Mouse (Mus musculus) olfactory bulb, adult 2 months (tissue): ENCODE measurements around the gene Samd13. TPM values are rescaled to one million over a fixed set of nuclear protein-coding genes. Genes with fewer than 3 reads are reported as not detected.

Experiments used
- H3K27ac ChIP-seq: fragments of 200-500 bp; 2 replicates; pipeline ENCODE4 v1.5.1; 2012; ENCODE audit warnings: low read depth, low read length; ENCODE audit not compliant: insufficient read depth
- H3K4me1 ChIP-seq: fragments of 200-500 bp; 2 replicates; pipeline ENCODE4 v1.6.1; 2012; ENCODE audit warnings: low read length; ENCODE audit not compliant: control insufficient read depth, insufficient read depth
- H3K4me3 ChIP-seq: fragments of 200-500 bp; 2 replicates; pipeline ENCODE4 v1.5.1; 2012; ENCODE audit warnings: mild to moderate bottlenecking, low read depth, low read length, moderate library complexity; ENCODE audit not compliant: insufficient read depth
- CTCF ChIP-seq: fragments of 200-500 bp; IDR thresholded peaks from 2 replicates; pipeline ENCODE4 v1.5.1; 2012; ENCODE audit warnings: low read depth, mild to moderate bottlenecking, low read length, moderate library complexity; ENCODE audit not compliant: insufficient read depth
- POLR2A ChIP-seq: fragments of 200-500 bp; IDR thresholded peaks from 2 replicates; pipeline ENCODE4 v1.6.1; 2012; ENCODE audit warnings: mild to moderate bottlenecking, low read depth, low read length, moderate library complexity; ENCODE audit not compliant: insufficient read depth
- WGBS: fragments of 180-500 bp; shearing (Covaris S2); methylation state at CpG from one replicate; pipeline ENCODE4 v1.1.7; 2018; 5-methylcytosine and 5-hydroxymethylcytosine counted together
- polyA plus RNA-seq: library from polyadenylated mRNA; stranded (reverse); fragments of >200 nt; gene quantifications from 2 replicates; pipeline ENCODE4 v1.2.4, GENCODE M21; 2012; ENCODE audit warnings: low replicate concordance; ENCODE audit not compliant: missing spikeins, insufficient read depth, insufficient read length

The Samd13 gene
- polyA plus RNA-seq, 1 experiment, result not detected

DNA sequence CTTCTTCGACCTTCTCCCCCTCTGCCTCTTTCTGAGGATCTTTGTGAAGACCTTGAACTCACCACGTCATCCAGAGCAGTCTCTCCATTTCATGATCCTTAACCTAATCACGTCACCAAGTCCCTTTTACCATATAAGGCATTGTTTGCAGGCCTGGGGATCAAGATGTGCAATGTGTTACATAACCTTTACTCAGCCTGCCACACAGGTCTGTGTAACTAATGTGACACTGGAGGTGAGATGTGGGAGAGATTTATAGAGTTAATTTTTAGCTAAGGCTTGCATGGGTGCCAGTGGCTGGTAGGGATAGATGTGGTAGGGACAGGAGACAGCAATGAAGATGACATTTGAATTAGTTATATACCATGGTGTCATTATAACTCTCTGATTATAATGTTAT lies 23.0 kb upstream of the Samd13 start:
- WGBS, result 93% methylated on average over 3 of the region's 3 CpGs
- Histone ChIP-seq H3K4me3 (no peak overlapping the region), H3K27ac (no peak overlapping the region), H3K4me1 (peaks cover 5% of the 10 kb centered on the region; the same call in 1 of the 2 replicates)
- TF ChIP-seq CTCF (no peak), POLR2A (no peak)

GRCm38 (mm10) chr3:146704099-146704498 lies 18.7 kb upstream of the Samd13 start:
- Histone ChIP-seq H3K4me1 (no peaks in the 10 kb centered on the region), H3K4me3 (no peak overlapping the region), H3K27ac (no peak overlapping the region)
- WGBS, result 87% methylated on average over 4 of the region's 4 CpGs
- TF ChIP-seq POLR2A (no peak), CTCF (no peak)

DNA sequence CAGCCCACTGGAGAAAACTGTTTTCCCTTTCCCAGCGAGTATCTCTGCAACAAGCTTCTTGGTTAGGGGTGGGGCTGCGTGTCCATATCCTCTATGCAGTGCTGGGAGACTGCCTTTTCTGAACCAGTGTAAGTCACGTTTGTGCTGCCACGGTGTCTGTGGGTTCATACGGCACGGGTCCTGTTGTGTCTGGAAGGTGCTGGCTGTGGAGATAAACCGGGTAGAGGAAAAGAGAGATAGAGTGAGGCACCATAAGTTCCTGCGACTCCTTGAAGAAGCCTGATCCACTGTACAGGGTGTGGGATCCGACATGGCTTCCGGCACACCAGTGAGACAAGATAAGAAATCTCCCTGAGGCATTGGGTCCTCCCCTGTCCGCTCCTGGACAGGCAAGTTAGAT lies 14.7 kb upstream of the Samd13 start:
- Histone ChIP-seq H3K4me3 (no peak overlapping the region), H3K4me1 (peaks cover 3% of the 10 kb centered on the region), H3K27ac (no peak overlapping the region)
- TF ChIP-seq CTCF, result no peak
- TF ChIP-seq POLR2A, result no peak
- WGBS, result 90% methylated on average over 11 of the region's 11 CpGs

DNA sequence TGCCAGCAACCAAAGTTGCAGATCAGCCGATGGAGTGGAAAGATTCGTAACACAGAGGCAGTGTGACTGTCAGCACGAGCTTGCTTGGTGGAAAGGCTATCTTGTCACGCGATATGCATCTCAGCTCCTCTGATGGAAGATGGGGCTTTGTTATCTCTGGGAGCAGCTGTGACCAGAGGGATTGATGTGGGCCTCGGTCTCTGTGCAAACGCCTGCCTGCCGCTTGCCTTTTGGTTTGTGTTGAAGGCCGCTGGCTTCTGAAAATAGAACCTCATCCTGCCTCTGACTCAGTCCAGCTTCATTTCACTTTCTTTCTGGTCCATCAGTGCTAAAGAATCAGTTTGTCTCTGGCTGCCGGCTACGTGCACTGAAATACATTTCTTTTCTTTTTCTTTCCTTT lies 13.6 kb upstream of the Samd13 start:
- 56% methylated on average over 11 of the region's 11 CpGs for WGBS
- H3K4me1 ChIP-seq, result peaks cover 3% of the 10 kb centered on the region
- no peak overlapping the region for H3K4me3 ChIP-seq
- H3K27ac ChIP-seq, result no peak overlapping the region
- TF ChIP-seq POLR2A (no peak), CTCF (no peak)

- TF ChIP-seq CTCF (no peak), POLR2A (no peak)
- WGBS, result 68% methylated on average over 5 of the region's 5 CpGs
- no peak overlapping the region for H3K4me3 ChIP-seq
- H3K27ac ChIP-seq, result no peak overlapping the region
- no peaks in the 10 kb centered on the region for H3K4me1 ChIP-seq
These were observed 7.2 kb upstream of the Samd13 start for GRCm38 (mm10) chr3:146692547-146692946.

GRCm38 (mm10) chr3:146687121-146687725 lies 1.8 kb upstream of the Samd13 start:
- WGBS, result 72% methylated on average over 4 of the region's 4 CpGs
- Histone ChIP-seq H3K4me1 (peaks cover 4% of the 10 kb centered on the region), H3K27ac (no peak overlapping the region), H3K4me3 (no peak overlapping the region)
- TF ChIP-seq POLR2A (no peak), CTCF (no peak)

DNA sequence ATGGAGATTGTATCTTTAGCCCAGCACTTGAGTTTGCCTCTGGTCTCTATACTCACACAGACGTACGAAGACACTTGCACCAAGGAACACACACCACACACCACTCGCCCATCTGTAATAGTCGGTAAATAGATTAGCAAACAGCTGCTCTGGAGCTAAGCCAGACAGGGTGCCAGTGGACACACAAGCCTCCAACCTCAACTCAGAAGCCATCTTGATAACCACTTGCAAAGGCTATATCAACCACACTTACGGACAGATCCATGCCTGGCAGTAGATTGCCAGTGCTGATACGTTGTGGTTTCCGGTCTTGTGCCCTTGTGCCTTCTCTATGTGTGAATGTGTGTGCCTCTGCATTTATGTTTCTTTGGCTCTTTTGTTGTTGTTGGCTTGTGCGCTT lies 1.0 kb upstream of the Samd13 start:
- no peak for TF ChIP-seq CTCF
- TF ChIP-seq POLR2A, result no peak
- Histone ChIP-seq H3K4me1 (peaks cover 4% of the 10 kb centered on the region), H3K4me3 (no peak overlapping the region), H3K27ac (no peak overlapping the region)
- WGBS, result 89% methylated on average over 8 of the region's 8 CpGs

- Histone ChIP-seq H3K4me3 (no peak overlapping the region), H3K27ac (no peak overlapping the region), H3K4me1 (peaks cover 4% of the 10 kb centered on the region)
- TF ChIP-seq POLR2A, result no peak
- no peak for TF ChIP-seq CTCF
- 64% methylated on average over 2 of the region's 2 CpGs for WGBS
These were observed 2.3 kb downstream of the Samd13 start for GRCm38 (mm10) chr3:146683095-146683494.

- 5% methylated on average over 13 of the region's 13 CpGs for WGBS
- TF ChIP-seq CTCF, result no peak
- TF ChIP-seq POLR2A, result no peak
- Histone ChIP-seq H3K4me3 (peak overlapping the region; percentile 27), H3K27ac (peak overlapping the region; percentile 27; the same call in 1 of the 2 replicates), H3K4me1 (peaks cover 4% of the 10 kb centered on the region)
These were observed 3.2 kb downstream of the Samd13 start for GRCm38 (mm10) chr3:146682140-146682651.
